Mouse (Mus musculus): ENCODE data around the gene Rab33b.

DNA sequence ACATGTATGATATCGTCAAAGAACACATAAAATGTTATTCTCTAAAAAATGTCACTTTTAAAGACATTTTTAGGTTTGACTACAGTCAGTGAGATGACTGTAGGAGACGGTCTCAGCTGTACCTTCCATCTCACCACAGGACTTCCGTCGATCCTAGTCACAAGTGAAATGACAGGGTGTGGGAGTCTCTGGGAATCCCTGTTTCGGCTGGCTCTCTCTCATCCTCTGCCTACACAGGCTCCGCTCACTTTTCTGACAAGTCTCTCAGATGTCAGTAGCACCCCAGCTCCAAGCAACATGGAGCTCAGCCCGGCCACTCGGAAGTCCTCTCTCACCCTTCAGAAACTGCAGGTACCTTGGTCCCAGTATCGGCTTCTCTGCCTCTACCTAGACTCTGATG lies 56.9 kb downstream of the Rab33b start:
- TF ChIP-seq CTCF (IDR thresholded peaks at IDR 0.05; ENCODE audit: extremely low read depth, insufficient read depth, low read length) = no peak
- TF ChIP-seq POLR2A (IDR thresholded peaks at IDR 0.05; ENCODE audit: extremely low read depth, insufficient read depth, low read length) = no peak
